Comparison of ENCODE assay signal across 21 mouse cellular contexts in genomic region chr6:117102693-117103092, GRCm38 (mm10).
DNase-seq lines count a peak whose midpoint lies in the region; ATAC-seq lines count a peak whose summit lies in the region.
"Had no signal": no experiment of that assay in that cellular context is flagged by ENCODE, and none has a peak within 500 bp of the region (broad histone marks: within the 10 kb centered on the region; RNA-seq: fewer than 3 reads in every experiment).

No protein-coding gene starts in this region.

- no peaks in the 10 kb centered on the region; the same call in 1 of the 2 replicates for H3K27me3 ChIP-seq in heart, embryonic 12.5 days (replicated peaks)
- H3K27me3 ChIP-seq in kidney, embryonic 14.5 days (ENCODE audit: control insufficient read depth, insufficient read depth, low read length) = no peaks in the 10 kb centered on the region
- H3K27me3 ChIP-seq in limb, embryonic 15.5 days = no peaks in the 10 kb centered on the region
- H3K27me3 ChIP-seq: forebrain, embryonic 15.5 days; limb, embryonic 12.5 days; midbrain, embryonic 12.5 days had no signal

- peak; percentile 83 for DNase-seq in heart, adult 11 months
- peak; percentile 29 to 38 for DNase-seq in kidney, postnatal 4 days
- peak; percentile 6 for DNase-seq in ZHBTc4 (ENCODE audit: low read depth, low spot score)
- DNase-seq in cerebellum, adult 18-20 months = no peak
- DNase-seq: adrenal gland, postnatal 10 days; cerebellum, adult 2 months; cerebellum, postnatal 25 days; lung, postnatal 14 days; thymus, adult 18-20 months; thymus, postnatal 4 days had no signal

- H3K9me3 ChIP-seq in heart, embryonic 12.5 days (replicated peaks) = no peaks in the 10 kb centered on the region
- H3K9me3 ChIP-seq in kidney, embryonic 14.5 days (ENCODE audit: control insufficient read depth, low read length) = no peaks in the 10 kb centered on the region
- no peaks in the 10 kb centered on the region for H3K9me3 ChIP-seq in limb, embryonic 15.5 days
- H3K9me3 ChIP-seq: forebrain, embryonic 15.5 days; heart, embryonic 10.5 days; limb, embryonic 12.5 days; midbrain, embryonic 12.5 days had no signal

- no peaks in the 10 kb centered on the region for H3K4me1 ChIP-seq in heart, embryonic 12.5 days (replicated peaks)
- H3K4me1 ChIP-seq in kidney, embryonic 14.5 days (ENCODE audit: control insufficient read depth, insufficient read depth, low read length) = peaks cover 6% of the 10 kb centered on the region; the same call in 1 of the 2 replicates
- peaks cover 37% of the 10 kb centered on the region for H3K4me1 ChIP-seq in limb, embryonic 15.5 days
- H3K4me1 ChIP-seq: heart, embryonic 10.5 days; midbrain, embryonic 12.5 days had no signal

- ATAC-seq in heart, embryonic 12.5 days (ENCODE audit: insufficient number of reproducible peaks, low FRiP score) = no peak
- ATAC-seq in kidney, embryonic 14.5 days (ENCODE audit: low FRiP score, low TSS enrichment) = no peak
- ATAC-seq in limb, embryonic 15.5 days (ENCODE audit: insufficient number of reproducible peaks, low FRiP score, low TSS enrichment, low read depth) = no peak
- ATAC-seq: CD4-positive, CD25-positive, alpha-beta regulatory T cell, adult 4 months; forebrain, embryonic 15.5 days; hindbrain, embryonic 16.5 days; intestine, postnatal 0 days had no signal

- no peak overlapping the region for H3K9ac ChIP-seq in heart, embryonic 12.5 days
- H3K9ac ChIP-seq in kidney, embryonic 14.5 days (ENCODE audit: low read depth, low read length) = no peak overlapping the region
- H3K9ac ChIP-seq in limb, embryonic 15.5 days = no peak overlapping the region
- H3K9ac ChIP-seq: forebrain, embryonic 15.5 days; limb, embryonic 12.5 days; liver, embryonic 14.5 days; midbrain, embryonic 12.5 days had no signal

- no peak overlapping the region for H3K4me2 ChIP-seq in heart, embryonic 12.5 days
- no peak overlapping the region for H3K4me2 ChIP-seq in kidney, embryonic 14.5 days (replicated peaks; ENCODE audit: low read depth, low read length)
- no peak overlapping the region for H3K4me2 ChIP-seq in limb, embryonic 15.5 days
- H3K4me2 ChIP-seq: forebrain, embryonic 15.5 days; limb, embryonic 12.5 days; midbrain, embryonic 12.5 days had no signal

- no peaks in the 10 kb centered on the region for H3K36me3 ChIP-seq in heart, embryonic 12.5 days
- no peaks in the 10 kb centered on the region for H3K36me3 ChIP-seq in kidney, embryonic 14.5 days (ENCODE audit: control insufficient read depth, insufficient read depth, low read length)
- H3K36me3 ChIP-seq in limb, embryonic 15.5 days = no peaks in the 10 kb centered on the region
- H3K36me3 ChIP-seq: forebrain, embryonic 15.5 days; heart, embryonic 10.5 days; limb, embryonic 12.5 days; midbrain, embryonic 12.5 days had no signal

- H3K4me3 ChIP-seq in heart, embryonic 12.5 days = no peak overlapping the region
- H3K4me3 ChIP-seq in kidney, embryonic 14.5 days (ENCODE audit: low read length) = no peak overlapping the region
- H3K4me3 ChIP-seq in limb, embryonic 15.5 days = no peak overlapping the region
- H3K4me3 ChIP-seq: forebrain, embryonic 15.5 days; heart, embryonic 10.5 days; limb, embryonic 12.5 days; midbrain, embryonic 12.5 days had no signal

- H3K27ac ChIP-seq in heart, embryonic 12.5 days (ENCODE audit: poor library complexity, severe bottlenecking) = no peak overlapping the region
- H3K27ac ChIP-seq in kidney, embryonic 14.5 days (ENCODE audit: low read depth, low read length) = no peak overlapping the region
- H3K27ac ChIP-seq in limb, embryonic 15.5 days = peak overlapping the region; percentile 71
- H3K27ac ChIP-seq: forebrain, embryonic 15.5 days; heart, embryonic 10.5 days; limb, embryonic 12.5 days; liver, embryonic 14.5 days; midbrain, embryonic 12.5 days had no signal

- 77% methylated on average over 4 of the region's 4 CpGs for whole genome bisulfite sequencing in heart, embryonic 12.5 days
- WGBS in kidney, embryonic 14.5 days = 38% methylated on average over 4 of the region's 4 CpGs
- 32% methylated on average over 4 of the region's 4 CpGs for WGBS in limb, embryonic 15.5 days

Comparison
In these comparisons a context has a peak if more than half of its experiments do, and no peak if none do; other contexts are left out.
1. DNase-seq: peak in heart, adult 11 months (single experiment), kidney, postnatal 4 days (2 of 2) and ZHBTc4 (single experiment); none in cerebellum, adult 18-20 months (0 of 2).